Mouse (Mus musculus) erythroblast, embryonic 14.5 days (primary cell): Measurements from ENCODE around the gene Tbca.

ENCODE experiments used
- GATA1 ChIP-seq: IDR thresholded peaks from 2 replicates; pipeline ENCODE4 v1.6.1; 2012; ENCODE audit warnings: low read length, inconsistent platforms, mixed read lengths
- TAL1 ChIP-seq: IDR thresholded peaks from 3 replicates; pipeline ENCODE4 v1.6.1; 2012; ENCODE audit warnings: low read length, inconsistent platforms, mixed read lengths

DNA sequence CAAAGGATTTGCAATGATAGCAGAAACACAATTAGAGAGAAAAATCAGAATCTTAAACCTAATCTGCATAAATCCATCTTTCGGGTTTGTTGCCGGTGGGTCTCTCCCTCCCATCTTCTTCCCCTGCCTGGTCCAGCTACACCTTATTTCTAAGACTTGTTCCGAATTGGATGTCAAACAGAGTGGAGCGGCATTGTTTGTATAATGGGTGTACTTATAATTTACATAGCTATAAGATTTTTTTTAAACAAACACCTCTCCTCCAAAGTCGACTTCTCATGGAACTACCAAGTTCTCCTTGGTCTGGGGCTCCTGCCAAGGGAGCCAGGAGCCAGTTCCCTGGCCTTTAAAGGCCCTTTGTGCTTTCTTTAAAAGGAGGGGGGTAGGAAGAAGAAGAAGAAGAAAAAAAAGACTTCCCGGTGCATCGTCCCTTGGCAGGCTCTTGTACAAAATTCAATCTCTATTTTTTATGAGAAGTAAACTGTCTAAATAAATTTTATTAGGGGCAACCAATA, 83.2 kb downstream of the Tbca start:
- TF ChIP-seq GATA1 (no peak), TAL1 (no peak)
